Mouse (Mus musculus) heart, postnatal 0 days (tissue): Measurements from ENCODE around the gene Tmem169.

ENCODE experiments used
- CTCF ChIP-seq: IDR thresholded peaks from 2 replicates; pipeline ENCODE4 v1.5.1; 2016; ENCODE audit warnings: antibody characterized with exemption, control low read depth, low read depth
- EP300 ChIP-seq: IDR thresholded peaks from 2 replicates; pipeline ENCODE4 v1.6.1; 2016; ENCODE audit warnings: antibody characterized with exemption, low read depth

- no peak for TF ChIP-seq CTCF
- no peak for TF ChIP-seq EP300
These were observed 7.3 kb downstream of the Tmem169 start for GRCm38 (mm10) chr1:72291421-72291820.
